Mouse (Mus musculus): Measurements from ENCODE around the gene Lingo1. TPM values are rescaled to one million over a fixed set of nuclear protein-coding genes. Genes with fewer than 3 reads are reported as not detected.

The Lingo1 gene
- polyA plus RNA-seq, 1 experiment from 2014 or later, result 0.75 TPM

GRCm38 (mm10) chr9:56604797-56605442 is 191.3 kb downstream of the Lingo1 start:
- no peak overlapping the region for H3K4me3 ChIP-seq
- H3K9me3 ChIP-seq (replicated peaks), result no peaks in the 10 kb centered on the region
- H3K4me2 ChIP-seq, result no peak overlapping the region
- no peak overlapping the region for H3K27ac ChIP-seq
- peaks cover 27% of the 10 kb centered on the region for H3K27me3 ChIP-seq (replicated peaks)
- H3K9ac ChIP-seq, result no peak overlapping the region
- H3K4me1 ChIP-seq, result peaks cover 12% of the 10 kb centered on the region; the same call in 1 of the 2 replicates
- H3K36me3 ChIP-seq, result no peaks in the 10 kb centered on the region
- 35% methylated on average over 12 of the region's 12 CpGs for WGBS (ENCODE audit: insufficient replicate concordance)
- ATAC-seq, result no peak

- Histone ChIP-seq H3K9ac (no peak overlapping the region), H3K4me1 (peaks cover 8% of the 10 kb centered on the region; the same call in 1 of the 2 replicates), H3K4me2 (no peak overlapping the region), H3K27ac (no peak overlapping the region), H3K36me3 (no peaks in the 10 kb centered on the region), H3K27me3 (replicated peaks) (no peaks in the 10 kb centered on the region), H3K9me3 (replicated peaks) (no peaks in the 10 kb centered on the region), H3K4me3 (no peak overlapping the region)
- no peak for ATAC-seq
- 71% methylated on average over 11 of the region's 11 CpGs for WGBS (ENCODE audit: insufficient replicate concordance)
These were observed 195.6 kb downstream of the Lingo1 start for GRCm38 (mm10) chr9:56600655-56601054.

GRCm38 (mm10) chr9:56592639-56593038 is 203.6 kb downstream of the Lingo1 start:
- Histone ChIP-seq H3K9ac (no peak overlapping the region), H3K9me3 (replicated peaks) (no peaks in the 10 kb centered on the region), H3K36me3 (no peaks in the 10 kb centered on the region), H3K27me3 (replicated peaks) (0 out of 2 replicates have a peak, but pooled peaks cover 4% of the 10 kb centered on the region), H3K4me3 (no peak overlapping the region), H3K4me1 (no peaks in the 10 kb centered on the region), H3K4me2 (no peak overlapping the region), H3K27ac (no peak overlapping the region)
- WGBS (ENCODE audit: insufficient replicate concordance), result 45% methylated on average over 7 of the region's 7 CpGs
- ATAC-seq, result no peak

GRCm38 (mm10) chr9:56591248-56591888 is 204.9 kb downstream of the Lingo1 start:
- Histone ChIP-seq H3K27me3 (replicated peaks) (0 out of 2 replicates have a peak, but pooled peaks cover 4% of the 10 kb centered on the region), H3K4me1 (no peaks in the 10 kb centered on the region), H3K9me3 (replicated peaks) (no peaks in the 10 kb centered on the region), H3K27ac (no peak overlapping the region), H3K4me3 (no peak overlapping the region), H3K36me3 (no peaks in the 10 kb centered on the region), H3K4me2 (no peak overlapping the region), H3K9ac (no peak overlapping the region)
- ATAC-seq, result no peak
- 63% methylated on average over 8 of the region's 8 CpGs for WGBS (ENCODE audit: insufficient replicate concordance)

- Histone ChIP-seq H3K27ac (no peak overlapping the region), H3K4me2 (no peak overlapping the region), H3K36me3 (no peaks in the 10 kb centered on the region), H3K9me3 (replicated peaks) (no peaks in the 10 kb centered on the region), H3K4me1 (no peaks in the 10 kb centered on the region), H3K9ac (no peak overlapping the region), H3K4me3 (no peak overlapping the region), H3K27me3 (replicated peaks) (0 out of 2 replicates have a peak, but pooled peaks cover 4% of the 10 kb centered on the region)
- WGBS (ENCODE audit: insufficient replicate concordance), result 63% methylated on average over 5 of the region's 5 CpGs
- no peak for ATAC-seq
These were observed 206.5 kb downstream of the Lingo1 start for GRCm38 (mm10) chr9:56589762-56590161.

- no peak overlapping the region for H3K4me2 ChIP-seq
- ATAC-seq, result no peak
- no peak overlapping the region for H3K27ac ChIP-seq
- H3K9ac ChIP-seq, result no peak overlapping the region
- H3K36me3 ChIP-seq, result no peaks in the 10 kb centered on the region
- WGBS (ENCODE audit: insufficient replicate concordance), result 70% methylated on average over 7 of the region's 7 CpGs
- H3K4me3 ChIP-seq, result no peak overlapping the region
- no peaks in the 10 kb centered on the region for H3K4me1 ChIP-seq
- H3K27me3 ChIP-seq (replicated peaks), result peaks cover 5% of the 10 kb centered on the region; the same call in 1 of the 2 replicates
- H3K9me3 ChIP-seq (replicated peaks), result no peaks in the 10 kb centered on the region
These were observed 212.2 kb downstream of the Lingo1 start for GRCm38 (mm10) chr9:56584043-56584424.

GRCm38 (mm10) chr9:56583139-56584042 is 212.9 kb downstream of the Lingo1 start:
- Histone ChIP-seq H3K4me2 (no peak overlapping the region), H3K9ac (no peak overlapping the region), H3K9me3 (replicated peaks) (no peaks in the 10 kb centered on the region), H3K27ac (no peak overlapping the region), H3K36me3 (no peaks in the 10 kb centered on the region), H3K4me1 (no peaks in the 10 kb centered on the region), H3K4me3 (no peak overlapping the region), H3K27me3 (replicated peaks) (peaks cover 5% of the 10 kb centered on the region; the same call in 1 of the 2 replicates)
- WGBS (ENCODE audit: insufficient replicate concordance), result 59% methylated on average over 11 of the region's 11 CpGs
- no peak for ATAC-seq

- H3K4me1 ChIP-seq, result no peaks in the 10 kb centered on the region
- no peaks in the 10 kb centered on the region for H3K9me3 ChIP-seq (replicated peaks)
- no peak overlapping the region for H3K4me3 ChIP-seq
- no peak overlapping the region for H3K9ac ChIP-seq
- peaks cover 5% of the 10 kb centered on the region; the same call in 1 of the 2 replicates for H3K27me3 ChIP-seq (replicated peaks)
- no peak for ATAC-seq
- H3K36me3 ChIP-seq, result no peaks in the 10 kb centered on the region
- no peak overlapping the region for H3K27ac ChIP-seq
- WGBS (ENCODE audit: insufficient replicate concordance), result 33% methylated on average over 8 of the region's 8 CpGs
- H3K4me2 ChIP-seq, result no peak overlapping the region
These were observed 213.6 kb downstream of the Lingo1 start for GRCm38 (mm10) chr9:56582628-56583027.

- WGBS (ENCODE audit: insufficient replicate concordance), result 57% methylated on average over 3 of the region's 3 CpGs
- Histone ChIP-seq H3K27me3 (replicated peaks) (peaks cover 5% of the 10 kb centered on the region; the same call in 1 of the 2 replicates), H3K4me3 (no peak overlapping the region), H3K9ac (no peak overlapping the region), H3K4me2 (no peak overlapping the region), H3K27ac (no peak overlapping the region), H3K36me3 (no peaks in the 10 kb centered on the region), H3K4me1 (no peaks in the 10 kb centered on the region), H3K9me3 (replicated peaks) (no peaks in the 10 kb centered on the region)
- no peak for ATAC-seq
These were observed 214.6 kb downstream of the Lingo1 start for GRCm38 (mm10) chr9:56581700-56582099.

- Histone ChIP-seq H3K4me3 (no peak overlapping the region), H3K4me2 (no peak overlapping the region), H3K9ac (no peak overlapping the region), H3K27ac (no peak overlapping the region), H3K27me3 (replicated peaks) (peaks cover 5% of the 10 kb centered on the region; the same call in 1 of the 2 replicates), H3K4me1 (no peaks in the 10 kb centered on the region), H3K36me3 (no peaks in the 10 kb centered on the region), H3K9me3 (replicated peaks) (no peaks in the 10 kb centered on the region)
- no peak for ATAC-seq
- WGBS (ENCODE audit: insufficient replicate concordance), result 53% methylated on average over 8 of the region's 8 CpGs
These were observed 215.3 kb downstream of the Lingo1 start for GRCm38 (mm10) chr9:56581016-56581415.

GRCm38 (mm10) chr9:56580101-56580500 is 216.2 kb downstream of the Lingo1 start:
- no peaks in the 10 kb centered on the region for H3K36me3 ChIP-seq
- no peak for ATAC-seq
- no peak overlapping the region for H3K4me2 ChIP-seq
- H3K9me3 ChIP-seq (replicated peaks), result no peaks in the 10 kb centered on the region
- H3K9ac ChIP-seq, result no peak overlapping the region
- 31% methylated on average over 4 of the region's 4 CpGs for WGBS (ENCODE audit: insufficient replicate concordance)
- no peak overlapping the region for H3K4me3 ChIP-seq
- no peak overlapping the region for H3K27ac ChIP-seq
- H3K4me1 ChIP-seq, result no peaks in the 10 kb centered on the region
- peaks cover 5% of the 10 kb centered on the region; the same call in 1 of the 2 replicates for H3K27me3 ChIP-seq (replicated peaks)

GRCm38 (mm10) chr9:56577405-56577804 is 218.9 kb downstream of the Lingo1 start:
- H3K4me3 ChIP-seq, result no peak overlapping the region
- H3K27ac ChIP-seq, result no peak overlapping the region
- no peaks in the 10 kb centered on the region for H3K9me3 ChIP-seq (replicated peaks)
- H3K9ac ChIP-seq, result no peak overlapping the region
- H3K27me3 ChIP-seq (replicated peaks), result peaks cover 5% of the 10 kb centered on the region; the same call in 1 of the 2 replicates
- no peak overlapping the region for H3K4me2 ChIP-seq
- WGBS (ENCODE audit: insufficient replicate concordance), result 65% methylated on average over 11 of the region's 11 CpGs
- no peaks in the 10 kb centered on the region for H3K4me1 ChIP-seq
- H3K36me3 ChIP-seq, result no peaks in the 10 kb centered on the region
- no peak for ATAC-seq
